In genomic region chr9:98433021-98433420, GRCm38 (mm10) we compare ENCODE assay signal across 27 mouse cellular contexts. TPM values are rescaled to one million over a fixed set of nuclear protein-coding genes. Genes with fewer than 3 reads are reported as not detected.
DNase-seq lines count a peak whose midpoint lies in the region; ATAC-seq and TF ChIP-seq lines count a peak whose summit lies in the region.
"Had no signal": no experiment of that assay in that cellular context is flagged by ENCODE, and none has a peak within 500 bp of the region (broad histone marks: within the 10 kb centered on the region; RNA-seq: fewer than 3 reads in every experiment).

No protein-coding gene starts in this region.

- no peak for TF ChIP-seq EP300 in heart, postnatal 0 days (IDR thresholded peaks at IDR 0.05; ENCODE audit: low read depth)

- H3K4me2 ChIP-seq in heart, postnatal 0 days (ENCODE audit: low read depth, low read length), result no peak overlapping the region
- H3K4me2 ChIP-seq in intestine, embryonic 16.5 days (ENCODE audit: low read depth, low read length), result 0 out of 2 replicates have a peak overlapping the region, but pooled peaks have one; percentile 4
- no peak overlapping the region for H3K4me2 ChIP-seq in midbrain, embryonic 13.5 days (replicated peaks)
- H3K4me2 ChIP-seq: embryonic facial prominence, embryonic 13.5 days; hindbrain, embryonic 14.5 days; limb, embryonic 15.5 days; lung, embryonic 15.5 days; neural tube, embryonic 13.5 days had no signal

- 72% methylated on average over 2 of the region's 2 CpGs for whole genome bisulfite sequencing in heart, postnatal 0 days
- WGBS in intestine, embryonic 16.5 days, result 52% methylated on average over 2 of the region's 2 CpGs
- WGBS in midbrain, embryonic 13.5 days, result 14% methylated on average over 2 of the region's 2 CpGs

- H3K36me3 ChIP-seq in heart, postnatal 0 days (replicated peaks; ENCODE audit: control insufficient read depth, insufficient read depth, low read length), result no peaks in the 10 kb centered on the region
- no peaks in the 10 kb centered on the region for H3K36me3 ChIP-seq in testis, adult 2 months (ENCODE audit: control insufficient read depth, insufficient read depth, low read length)
- H3K36me3 ChIP-seq in intestine, embryonic 16.5 days (ENCODE audit: control insufficient read depth, insufficient read depth, low read length), result 0 out of 2 replicates have a peak, but pooled peaks cover 4% of the 10 kb centered on the region
- no peaks in the 10 kb centered on the region for H3K36me3 ChIP-seq in midbrain, embryonic 13.5 days
- H3K36me3 ChIP-seq: G1E had no signal

- no peaks in the 10 kb centered on the region for H3K27me3 ChIP-seq in heart, postnatal 0 days (ENCODE audit: control insufficient read depth, insufficient read depth, low read length)
- H3K27me3 ChIP-seq in testis, adult 2 months (ENCODE audit: control insufficient read depth, insufficient read depth, low read length), result no peaks in the 10 kb centered on the region
- H3K27me3 ChIP-seq in intestine, embryonic 16.5 days (replicated peaks; ENCODE audit: control insufficient read depth, insufficient read depth, low read length), result no peaks in the 10 kb centered on the region
- peaks cover 14% of the 10 kb centered on the region; the same call in 1 of the 2 replicates for H3K27me3 ChIP-seq in midbrain, embryonic 13.5 days
- H3K27me3 ChIP-seq: embryonic facial prominence, embryonic 13.5 days; limb, embryonic 15.5 days; lung, embryonic 15.5 days; neural tube, embryonic 13.5 days had no signal

- no peak overlapping the region for H3K4me3 ChIP-seq in heart, postnatal 0 days (ENCODE audit: low read depth, low read length)
- no peak overlapping the region for H3K4me3 ChIP-seq in testis, adult 2 months (ENCODE audit: control insufficient read depth, low read depth, low read length)
- H3K4me3 ChIP-seq in intestine, embryonic 16.5 days (ENCODE audit: low read length), result no peak overlapping the region
- H3K4me3 ChIP-seq in midbrain, embryonic 13.5 days (replicated peaks), result no peak overlapping the region
- H3K4me3 ChIP-seq: embryonic facial prominence, embryonic 13.5 days; forebrain, embryonic 10.5 days; limb, embryonic 15.5 days; lung, embryonic 15.5 days; neural tube, embryonic 13.5 days had no signal

- peak overlapping the region; percentile 43 for H3K27ac ChIP-seq in heart, postnatal 0 days (ENCODE audit: low read depth)
- peak overlapping the region; percentile 16; the same call in 1 of the 2 replicates for H3K27ac ChIP-seq in testis, adult 2 months (ENCODE audit: control insufficient read depth, insufficient read depth, low read depth, low read length)
- H3K27ac ChIP-seq in intestine, embryonic 16.5 days (ENCODE audit: low read length), result peak overlapping the region; percentile 74
- no peak overlapping the region for H3K27ac ChIP-seq in midbrain, embryonic 13.5 days
- H3K27ac ChIP-seq: embryonic facial prominence, embryonic 13.5 days; forebrain, embryonic 10.5 days; hindbrain, embryonic 14.5 days; kidney, postnatal 0 days; limb, embryonic 15.5 days; lung, embryonic 15.5 days had no signal

- no peak overlapping the region for H3K9ac ChIP-seq in heart, postnatal 0 days (replicated peaks; ENCODE audit: low read depth, low read length)
- no peak overlapping the region for H3K9ac ChIP-seq in intestine, embryonic 16.5 days (ENCODE audit: low read depth, low read length)
- H3K9ac ChIP-seq in midbrain, embryonic 13.5 days (replicated peaks), result no peak overlapping the region
- H3K9ac ChIP-seq: embryonic facial prominence, embryonic 13.5 days; hindbrain, embryonic 14.5 days; limb, embryonic 15.5 days; lung, embryonic 15.5 days had no signal

- no peaks in the 10 kb centered on the region for H3K9me3 ChIP-seq in heart, postnatal 0 days (replicated peaks; ENCODE audit: control insufficient read depth, low read length)
- no peaks in the 10 kb centered on the region for H3K9me3 ChIP-seq in intestine, embryonic 16.5 days (ENCODE audit: control insufficient read depth, low read length)
- no peaks in the 10 kb centered on the region for H3K9me3 ChIP-seq in midbrain, embryonic 13.5 days
- H3K9me3 ChIP-seq: embryonic facial prominence, embryonic 13.5 days; forebrain, embryonic 10.5 days; G1E; limb, embryonic 15.5 days; lung, embryonic 15.5 days; neural tube, embryonic 13.5 days had no signal

- no peak for ATAC-seq in heart, postnatal 0 days (ENCODE audit: insufficient read depth, low read depth)
- ATAC-seq in intestine, embryonic 16.5 days, result peak; percentile 83
- no peak for ATAC-seq in midbrain, embryonic 13.5 days
- ATAC-seq: activated CD4-positive, CD25-positive, alpha-beta regulatory T cell, adult 4 months; midbrain, embryonic 16.5 days had no signal

- no peak for DNase-seq in heart, postnatal 0 days (ENCODE audit: low spot score)
- no peak for DNase-seq in heart, adult 9 months (ENCODE audit: low spot score in 2 of 2)
- DNase-seq in testis, postnatal 10 days (ENCODE audit: low spot score), result no peak
- no peak for DNase-seq in adipocyte (ENCODE audit: low spot score)
- no peak for DNase-seq in c-Kit-positive CD71-positive TER-119-positive erythroid progenitor cells, embryonic 14.5 days (ENCODE audit: low spot score)
- DNase-seq: B cell, adult 2 months; cerebellum, adult 11-12 months; gastrocnemius, postnatal 25 days; right cerebral cortex, postnatal 4 days; thymus, postnatal 4 days had no signal

- peaks cover 17% of the 10 kb centered on the region for H3K4me1 ChIP-seq in heart, postnatal 0 days (ENCODE audit: control insufficient read depth, insufficient read depth)
- H3K4me1 ChIP-seq in testis, adult 2 months (ENCODE audit: control insufficient read depth, insufficient read depth, low read length), result peaks cover 5% of the 10 kb centered on the region
- peaks cover 46% of the 10 kb centered on the region for H3K4me1 ChIP-seq in intestine, embryonic 16.5 days (ENCODE audit: control insufficient read depth, insufficient read depth, low read length)
- peaks cover 17% of the 10 kb centered on the region for H3K4me1 ChIP-seq in midbrain, embryonic 13.5 days (replicated peaks)

- no peak for TF ChIP-seq CTCF in heart, postnatal 0 days (IDR thresholded peaks at IDR 0.05; ENCODE audit: low read depth)
- TF ChIP-seq CTCF in testis, adult 2 months (IDR thresholded peaks at IDR 0.05; ENCODE audit: control insufficient read depth, insufficient read depth, insufficient replicate concordance, low read depth, low read length), result no peak

- no peak for TF ChIP-seq POLR2A in testis, adult 2 months (IDR thresholded peaks at IDR 0.05; ENCODE audit: control insufficient read depth, low read depth, low read length)

RNA-seq across cellular contexts. Expression of gene Rbp1, which starts 10.3 kb away (rescaled TPM):
- 10.7 and 14.2 TPM in 2 replicates for total RNA-seq in heart, postnatal 0 days (2014; rRNA removed; ENCODE audit: low replicate concordance)
- polyA plus RNA-seq in heart, postnatal 0 days (2015; fragmentation: Nextera tagmentation; extraction: Ambion mirVana), result 36.9 and 39.1 TPM in 2 replicates
- polyA plus RNA-seq in testis, adult 2 months (2012; rRNA removed), result 3.2 and 4.3 TPM in 2 replicates
- polyA plus RNA-seq in intestine, embryonic 16.5 days (2015; fragmentation: Nextera tagmentation; extraction: Ambion mirVana), result 42.9 and 51.5 TPM in 2 replicates
- 24.8 and 28.4 TPM in 2 replicates for polyA plus RNA-seq in midbrain, embryonic 13.5 days (2015; fragmentation: Nextera tagmentation; extraction: Ambion mirVana)
- polyA plus RNA-seq: G1E had no signal

RNA-seq across cellular contexts. Expression of gene Rbp2, which starts 52.9 kb away (rescaled TPM):
- not detected in 2 replicates for total RNA-seq in heart, postnatal 0 days (2014; rRNA removed; ENCODE audit: low replicate concordance)
- polyA plus RNA-seq in heart, postnatal 0 days (2015; fragmentation: Nextera tagmentation; extraction: Ambion mirVana), result 0.21 TPM in 1 of 2 replicates, not detected in the other
- 0.20 TPM in 1 of 2 replicates, not detected in the other for polyA plus RNA-seq in testis, adult 2 months (2012; rRNA removed)
- 749 and 1,123 TPM in 2 replicates for polyA plus RNA-seq in intestine, embryonic 16.5 days (2015; fragmentation: Nextera tagmentation; extraction: Ambion mirVana)
- polyA plus RNA-seq in midbrain, embryonic 13.5 days (2015; fragmentation: Nextera tagmentation; extraction: Ambion mirVana), result not detected in 2 replicates
- total RNA-seq: common myeloid progenitor, adult 5-6 weeks; G1E; gastrocnemius, postnatal 25 days; left cerebral cortex, postnatal 14 days; megakaryocyte progenitor cell, adult 5-6 weeks had no signal
- polyA plus RNA-seq: activated CD4-positive, CD25-positive, alpha-beta regulatory T cell, adult 4 months; frontal cortex, adult 2 months; midbrain, embryonic 16.5 days had no signal

Comparison
In these comparisons a context has a peak if more than half of its experiments do, and no peak if none do; other contexts are left out.
1. RNA of gene Rbp2, which starts 52.9 kb away (polyA plus RNA-seq): 749 to 1,123 TPM in intestine, embryonic 16.5 days; 0.21 TPM in heart, postnatal 0 days, 0.20 TPM in testis, adult 2 months and not detected in midbrain, embryonic 13.5 days; every median in the first group is over 100 times any median in the second.